Mouse (Mus musculus) liver, embryonic 15.5 days (tissue): Measurements from ENCODE around the gene Mpc1. TPM values are rescaled to one million over a fixed set of nuclear protein-coding genes. Genes with fewer than 3 reads are reported as not detected.

ENCODE experiments used
- ATAC-seq: fragments of 200-750 bp; cut with Nextera tagmentation; 2 replicates; pipeline ENCODE4 v1.8.0; 2017; ENCODE audit warnings: moderate number of reproducible peaks, mild to moderate bottlenecking, moderate library complexity; ENCODE audit not compliant: insufficient read depth
- H3K27ac ChIP-seq: fragments of 300-500 bp; sonication (generic); replicated peaks from 2 replicates; pipeline ENCODE4 v1.5.1; 2015; ENCODE audit warnings: mild to moderate bottlenecking, inconsistent platforms
- H3K27me3 ChIP-seq: fragments of 300-500 bp; sonication (generic); 2 replicates; pipeline ENCODE4 v1.6.1; 2015; ENCODE audit warnings: mild to moderate bottlenecking, inconsistent platforms
- H3K36me3 ChIP-seq: fragments of 300-500 bp; sonication (generic); replicated peaks from 2 replicates; pipeline ENCODE4 v1.6.1; 2015; ENCODE audit warnings: moderate library complexity, mild to moderate bottlenecking, inconsistent platforms
- H3K4me1 ChIP-seq: fragments of 300-500 bp; sonication (generic); replicated peaks from 2 replicates; pipeline ENCODE4 v1.6.1; 2015; ENCODE audit warnings: inconsistent platforms
- H3K4me2 ChIP-seq: fragments of 300-500 bp; sonication (generic); 2 replicates; pipeline ENCODE4 v1.6.1; 2015; ENCODE audit warnings: moderate library complexity, mild to moderate bottlenecking, inconsistent platforms
- H3K4me3 ChIP-seq: fragments of 300-500 bp; sonication (generic); replicated peaks from 2 replicates; pipeline ENCODE4 v1.5.1; 2015; ENCODE audit warnings: mild to moderate bottlenecking, inconsistent platforms
- H3K9ac ChIP-seq: fragments of 300-500 bp; sonication (generic); 2 replicates; pipeline ENCODE4 v1.6.1; 2015; ENCODE audit warnings: moderate library complexity, mild to moderate bottlenecking, inconsistent platforms
- H3K9me3 ChIP-seq: fragments of 300-500 bp; sonication (generic); replicated peaks from 2 replicates; pipeline ENCODE4 v1.6.1; 2016; ENCODE audit warnings: inconsistent platforms
- WGBS: fragments of 180-500 bp; shearing (Covaris S2); methylation state at CpG from one replicate; pipeline ENCODE4 v1.1.7; 2015; ENCODE audit warnings: mixed read lengths; ENCODE audit not compliant: insufficient replicate concordance; 5-methylcytosine and 5-hydroxymethylcytosine counted together
- polyA plus RNA-seq: library from polyadenylated mRNA; unstranded; fragments of >200 nt; fragmentation: Nextera tagmentation; extraction: Ambion mirVana; gene quantifications from 2 replicates; pipeline ENCODE4 v1.2.1, GENCODE M21; 2015

Mpc1 gene
- polyA plus RNA-seq: 135 and 142 TPM in 2 replicates

GRCm38 (mm10) chr17:8282821-8283525, at the start of gene Mpc1:
Gene Mpc1 (plus strand): TSS chr17:8282904.
- ATAC-seq: peak; percentile 61
- peak within 1 kb of the TSS; percentile 90 for H3K27ac ChIP-seq
- H3K9me3 ChIP-seq: no peaks in the 10 kb centered on the region
- H3K4me3 ChIP-seq: peak within 1 kb of the TSS; percentile 80
- no peaks in the 10 kb centered on the region for H3K27me3 ChIP-seq
- peaks cover 40% of the 10 kb centered on the region for H3K4me1 ChIP-seq
- H3K9ac ChIP-seq: peak within 1 kb of the TSS; percentile 85
- H3K36me3 ChIP-seq: no peaks in the 10 kb centered on the region
- peak within 1 kb of the TSS; percentile 98 for H3K4me2 ChIP-seq
- WGBS: 1% methylated on average over 35 of the region's 35 CpGs

- H3K4me1 ChIP-seq: no peaks in the 10 kb centered on the region
- WGBS: 40% methylated on average over 15 of the region's 15 CpGs
- H3K36me3 ChIP-seq: no peaks in the 10 kb centered on the region
- no peak overlapping the region for H3K4me2 ChIP-seq
- no peak overlapping the region for H3K4me3 ChIP-seq
- no peak for ATAC-seq
- no peaks in the 10 kb centered on the region for H3K9me3 ChIP-seq
- H3K27me3 ChIP-seq: no peaks in the 10 kb centered on the region
- no peak overlapping the region for H3K9ac ChIP-seq
- no peak overlapping the region for H3K27ac ChIP-seq
Measured at GRCm38 (mm10) chr17:8233618-8234214, 49.0 kb upstream of the Mpc1 start.

GRCm38 (mm10) chr17:8234537-8234936, 48.2 kb upstream of the Mpc1 start:
- Histone ChIP-seq H3K9me3 (no peaks in the 10 kb centered on the region), H3K27me3 (no peaks in the 10 kb centered on the region), H3K27ac (no peak overlapping the region), H3K4me2 (no peak overlapping the region), H3K9ac (no peak overlapping the region), H3K36me3 (no peaks in the 10 kb centered on the region), H3K4me3 (no peak overlapping the region), H3K4me1 (no peaks in the 10 kb centered on the region)
- WGBS: 50% methylated on average over 4 of the region's 4 CpGs
- no peak for ATAC-seq

GRCm38 (mm10) chr17:8235743-8236142, 47.0 kb upstream of the Mpc1 start, which contains the start of gene Ccr6:
Gene Ccr6 (plus strand): TSS chr17:8236043.
- Histone ChIP-seq H3K27ac (no peak within 1 kb of the TSS), H3K4me2 (no peak within 1 kb of the TSS), H3K9ac (no peak within 1 kb of the TSS), H3K9me3 (no peaks in the 10 kb centered on the region), H3K27me3 (no peaks in the 10 kb centered on the region), H3K36me3 (no peaks in the 10 kb centered on the region), H3K4me3 (no peak within 1 kb of the TSS), H3K4me1 (no peaks in the 10 kb centered on the region)
- no peak for ATAC-seq
- WGBS: 27% methylated on average over 3 of the region's 3 CpGs

- Histone ChIP-seq H3K27me3 (no peaks in the 10 kb centered on the region), H3K9me3 (no peaks in the 10 kb centered on the region), H3K27ac (no peak overlapping the region), H3K36me3 (no peaks in the 10 kb centered on the region), H3K4me3 (no peak overlapping the region), H3K4me2 (no peak overlapping the region), H3K4me1 (no peaks in the 10 kb centered on the region), H3K9ac (no peak overlapping the region)
- ATAC-seq: no peak
- WGBS: 48% methylated on average over 15 of the region's 15 CpGs
Measured at GRCm38 (mm10) chr17:8238012-8238710, 44.5 kb upstream of the Mpc1 start.

GRCm38 (mm10) chr17:8239561-8239960, 43.1 kb upstream of the Mpc1 start:
- Histone ChIP-seq H3K9ac (no peak overlapping the region), H3K9me3 (no peaks in the 10 kb centered on the region), H3K36me3 (no peaks in the 10 kb centered on the region), H3K4me2 (no peak overlapping the region), H3K4me1 (no peaks in the 10 kb centered on the region), H3K27me3 (no peaks in the 10 kb centered on the region), H3K4me3 (no peak overlapping the region), H3K27ac (no peak overlapping the region)
- WGBS: 50% methylated on average over 3 of the region's 3 CpGs
- no peak for ATAC-seq

- Histone ChIP-seq H3K4me1 (no peaks in the 10 kb centered on the region), H3K27me3 (no peaks in the 10 kb centered on the region), H3K27ac (no peak overlapping the region), H3K9me3 (no peaks in the 10 kb centered on the region), H3K9ac (no peak overlapping the region), H3K36me3 (no peaks in the 10 kb centered on the region), H3K4me2 (no peak overlapping the region), H3K4me3 (no peak overlapping the region)
- 43% methylated on average over 4 of the region's 4 CpGs for WGBS
- ATAC-seq: no peak
Measured at GRCm38 (mm10) chr17:8240517-8240916, 42.2 kb upstream of the Mpc1 start.

GRCm38 (mm10) chr17:8241645-8242044, 41.1 kb upstream of the Mpc1 start:
- no peak overlapping the region for H3K4me3 ChIP-seq
- no peak overlapping the region for H3K9ac ChIP-seq
- WGBS: 68% methylated on average over 12 of the region's 12 CpGs
- no peaks in the 10 kb centered on the region for H3K9me3 ChIP-seq
- no peaks in the 10 kb centered on the region for H3K4me1 ChIP-seq
- no peak overlapping the region for H3K27ac ChIP-seq
- no peak for ATAC-seq
- H3K4me2 ChIP-seq: no peak overlapping the region
- no peaks in the 10 kb centered on the region for H3K27me3 ChIP-seq
- no peaks in the 10 kb centered on the region for H3K36me3 ChIP-seq

- no peak overlapping the region for H3K27ac ChIP-seq
- H3K4me2 ChIP-seq: no peak overlapping the region
- ATAC-seq: no peak
- H3K36me3 ChIP-seq: no peaks in the 10 kb centered on the region
- no peak overlapping the region for H3K9ac ChIP-seq
- H3K9me3 ChIP-seq: no peaks in the 10 kb centered on the region
- H3K4me1 ChIP-seq: no peaks in the 10 kb centered on the region
- H3K27me3 ChIP-seq: no peaks in the 10 kb centered on the region
- WGBS: 61% methylated on average over 11 of the region's 11 CpGs
- H3K4me3 ChIP-seq: no peak overlapping the region
Measured at GRCm38 (mm10) chr17:8242186-8242585, 40.5 kb upstream of the Mpc1 start.

GRCm38 (mm10) chr17:8244124-8244523, 38.6 kb upstream of the Mpc1 start:
- 60% methylated on average over 2 of the region's 2 CpGs for WGBS
- Histone ChIP-seq H3K9ac (no peak overlapping the region), H3K36me3 (no peaks in the 10 kb centered on the region)

GRCm38 (mm10) chr17:8246102-8246754, 36.5 kb upstream of the Mpc1 start:
- Histone ChIP-seq H3K4me2 (no peak overlapping the region), H3K27ac (no peak overlapping the region), H3K9me3 (no peaks in the 10 kb centered on the region), H3K9ac (no peak overlapping the region), H3K4me3 (no peak overlapping the region), H3K27me3 (no peaks in the 10 kb centered on the region; the same call in 1 of the 2 replicates), H3K36me3 (no peaks in the 10 kb centered on the region), H3K4me1 (no peaks in the 10 kb centered on the region)
- no peak for ATAC-seq
- WGBS: 66% methylated on average over 4 of the region's 4 CpGs

More at GRCm38 (mm10) chr17:8244124-8244523, 38.6 kb upstream of the Mpc1 start:
- Histone ChIP-seq H3K27me3 (no peaks in the 10 kb centered on the region), H3K4me3 (no peak overlapping the region), H3K4me1 (no peaks in the 10 kb centered on the region), H3K27ac (no peak overlapping the region), H3K4me2 (no peak overlapping the region), H3K9me3 (no peaks in the 10 kb centered on the region)
- ATAC-seq: no peak
